Mouse (Mus musculus) bone marrow macrophage, adult 2 months (primary cell): ENCODE data around the gene Anxa10.

ENCODE experiments used
- CTCF ChIP-seq: IDR thresholded peaks from 2 replicates; pipeline ENCODE4 v1.5.1; 2012; ENCODE audit warnings: low read depth, mild to moderate bottlenecking, low read length, moderate library complexity
- POLR2A ChIP-seq: IDR thresholded peaks from 2 replicates; pipeline ENCODE4 v1.6.1; 2012; ENCODE audit warnings: mild to moderate bottlenecking, low read depth, low read length, borderline replicate concordance

- TF ChIP-seq CTCF (no peak), POLR2A (no peak)
Observed at GRCm38 (mm10) chr8:62068305-62068704, 54.6 kb downstream of the Anxa10 start.
